Comparison of ENCODE assay signal across 26 mouse cellular contexts in genomic region chr7:96492696-96493095, GRCm38 (mm10).
A peak's percentile ranks its signal among the peaks of the same experiment; 100 is the strongest.
DNase-seq lines count a peak whose midpoint lies in the region; ATAC-seq and TF ChIP-seq lines count a peak whose summit lies in the region.
"Had no signal": no experiment of that assay in that cellular context is flagged by ENCODE, and none has a peak within 500 bp of the region (broad histone marks: within the 10 kb centered on the region; RNA-seq: fewer than 3 reads in every experiment).

No protein-coding gene starts in this region.

- no peak for TF ChIP-seq CTCF in olfactory bulb, adult 2 months (IDR thresholded peaks at IDR 0.05; ENCODE audit: insufficient read depth, low read depth, low read length)

- TF ChIP-seq POLR2A in olfactory bulb, adult 2 months (IDR thresholded peaks at IDR 0.05; ENCODE audit: insufficient read depth, low read depth, low read length), result no peak

- H3K4me2 ChIP-seq in kidney, embryonic 15.5 days, result no peak overlapping the region
- H3K4me2 ChIP-seq: embryonic facial prominence, embryonic 12.5 days; forebrain, embryonic 13.5 days; forebrain, embryonic 15.5 days had no signal

- H3K36me3 ChIP-seq in kidney, embryonic 15.5 days, result no peaks in the 10 kb centered on the region
- H3K36me3 ChIP-seq: embryonic facial prominence, embryonic 10.5 days; embryonic facial prominence, embryonic 12.5 days; forebrain, embryonic 15.5 days; G1E had no signal

- H3K9ac ChIP-seq in kidney, embryonic 15.5 days, result no peak overlapping the region
- H3K9ac ChIP-seq: embryonic facial prominence, embryonic 12.5 days; forebrain, embryonic 13.5 days; forebrain, embryonic 15.5 days; forebrain, postnatal 0 days had no signal

- no peak for ATAC-seq in kidney, embryonic 15.5 days (replicated peaks; ENCODE audit: low FRiP score)
- ATAC-seq in megakaryocyte progenitor cell, adult 5-6 weeks (replicated peaks; ENCODE audit: poor library complexity), result no peak
- ATAC-seq: activated CD4-positive, CD25-positive, alpha-beta regulatory T cell, adult 4 months; CD4-positive, CD25-positive, alpha-beta regulatory T cell, adult 4 months; forebrain, embryonic 13.5 days; forebrain, embryonic 15.5 days; forebrain, postnatal 0 days; Patski had no signal

- peaks cover 52% of the 10 kb centered on the region for H3K4me1 ChIP-seq in kidney, embryonic 15.5 days
- H3K4me1 ChIP-seq in olfactory bulb, adult 2 months (ENCODE audit: control insufficient read depth, insufficient read depth, low read length), result peaks cover 33% of the 10 kb centered on the region
- H3K4me1 ChIP-seq: embryonic facial prominence, embryonic 12.5 days; forebrain, embryonic 15.5 days had no signal

- 94% methylated on average over 7 of the region's 7 CpGs for WGBS in kidney, embryonic 15.5 days
- WGBS in olfactory bulb, adult 2 months, result 86% methylated on average over 7 of the region's 7 CpGs

- H3K27ac ChIP-seq in kidney, embryonic 15.5 days, result peak overlapping the region; percentile 52; the same call in 1 of the 2 replicates
- H3K27ac ChIP-seq in olfactory bulb, adult 2 months (ENCODE audit: insufficient read depth, low read depth, low read length), result 0 out of 2 replicates have a peak overlapping the region, but pooled peaks have one; percentile 47
- H3K27ac ChIP-seq: embryonic facial prominence, embryonic 10.5 days; embryonic facial prominence, embryonic 12.5 days; forebrain, embryonic 13.5 days; forebrain, embryonic 15.5 days had no signal

- DNase-seq in kidney, postnatal 36 days, result no peak
- DNase-seq in ES-CJ7 (ENCODE audit: low read depth, low spot score) (peak; percentile 56), R1 (ENCODE audit: low read depth, low spot score) (peak; percentile 39)
- no peak for DNase-seq in right cerebral cortex, postnatal 25 days
- DNase-seq: adrenal gland, adult 8-10 months; adrenal gland, postnatal 14 days; adrenal gland, postnatal 36 days; B cell, adult 2 months; cerebellum, adult 11-12 months; cerebellum, adult 2 months; cerebellum, adult 9-10 months; cerebellum, postnatal 10 days; cerebellum, postnatal 25 days; forebrain, postnatal 0 days had no signal

- no peaks in the 10 kb centered on the region for H3K27me3 ChIP-seq in kidney, embryonic 15.5 days
- H3K27me3 ChIP-seq: CH12.LX; embryonic facial prominence, embryonic 12.5 days; forebrain, embryonic 13.5 days; forebrain, embryonic 15.5 days; Patski had no signal

- H3K4me3 ChIP-seq in kidney, embryonic 15.5 days (replicated peaks), result no peak overlapping the region
- no peak overlapping the region for H3K4me3 ChIP-seq in olfactory bulb, adult 2 months (ENCODE audit: insufficient read depth, low read depth, low read length)
- H3K4me3 ChIP-seq: embryonic facial prominence, embryonic 10.5 days; embryonic facial prominence, embryonic 12.5 days; forebrain, embryonic 13.5 days; forebrain, embryonic 15.5 days had no signal

- no peaks in the 10 kb centered on the region for H3K9me3 ChIP-seq in kidney, embryonic 15.5 days (replicated peaks)
- H3K9me3 ChIP-seq: embryonic facial prominence, embryonic 10.5 days; embryonic facial prominence, embryonic 12.5 days; forebrain, embryonic 13.5 days; forebrain, embryonic 15.5 days had no signal

Comparison
In these comparisons a context has a peak if more than half of its experiments do, and no peak if none do; other contexts are left out.
1. DNase-seq: peak in ES-CJ7 (single experiment) and R1 (single experiment); none in kidney, postnatal 36 days (0 of 2) and right cerebral cortex, postnatal 25 days (single experiment).